Mouse (Mus musculus) heart, postnatal 0 days (tissue): Measurements from ENCODE around the gene Bola2.
"Not testable (repeated sequence)": the region's sequence is repeated elsewhere in the genome, so short reads cannot be mapped to it uniquely, and the experiment has no call there.

Experiments
- CTCF ChIP-seq: IDR thresholded peaks from 2 replicates; pipeline ENCODE4 v1.5.1; 2016; ENCODE audit warnings: antibody characterized with exemption, control low read depth, low read depth
- EP300 ChIP-seq: IDR thresholded peaks from 2 replicates; pipeline ENCODE4 v1.6.1; 2016; ENCODE audit warnings: antibody characterized with exemption, low read depth

DNA sequence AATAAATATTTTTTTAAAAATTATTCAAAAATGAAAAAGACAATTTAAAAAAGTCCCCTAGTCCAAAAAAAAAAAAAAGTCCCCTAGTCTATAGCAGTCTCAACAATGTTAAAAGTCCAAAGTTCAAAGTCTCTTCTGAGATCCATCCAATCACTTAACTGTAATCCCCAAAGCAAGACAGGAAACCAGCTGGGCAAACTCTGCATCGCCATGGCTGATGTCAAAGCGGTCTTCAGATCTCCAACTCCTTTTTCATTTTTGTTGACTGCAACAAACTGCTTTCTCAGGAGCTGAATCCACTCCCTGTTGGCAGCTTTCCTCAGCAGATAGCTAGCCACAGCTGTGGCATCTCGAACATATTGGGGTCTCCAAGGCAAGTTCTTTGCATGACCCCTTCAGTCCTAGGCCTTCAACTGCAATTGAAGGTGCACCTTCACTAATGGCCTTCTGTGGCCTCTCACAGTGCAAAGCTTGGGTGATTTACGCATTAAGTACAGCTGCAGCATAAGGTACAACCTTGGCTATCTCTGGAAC, 35.1 kb downstream of the Bola2 start:
- TF ChIP-seq CTCF, EP300: not testable (repeated sequence)
